Mouse (Mus musculus): ENCODE data around the gene Gck.

The Gck gene

DNA sequence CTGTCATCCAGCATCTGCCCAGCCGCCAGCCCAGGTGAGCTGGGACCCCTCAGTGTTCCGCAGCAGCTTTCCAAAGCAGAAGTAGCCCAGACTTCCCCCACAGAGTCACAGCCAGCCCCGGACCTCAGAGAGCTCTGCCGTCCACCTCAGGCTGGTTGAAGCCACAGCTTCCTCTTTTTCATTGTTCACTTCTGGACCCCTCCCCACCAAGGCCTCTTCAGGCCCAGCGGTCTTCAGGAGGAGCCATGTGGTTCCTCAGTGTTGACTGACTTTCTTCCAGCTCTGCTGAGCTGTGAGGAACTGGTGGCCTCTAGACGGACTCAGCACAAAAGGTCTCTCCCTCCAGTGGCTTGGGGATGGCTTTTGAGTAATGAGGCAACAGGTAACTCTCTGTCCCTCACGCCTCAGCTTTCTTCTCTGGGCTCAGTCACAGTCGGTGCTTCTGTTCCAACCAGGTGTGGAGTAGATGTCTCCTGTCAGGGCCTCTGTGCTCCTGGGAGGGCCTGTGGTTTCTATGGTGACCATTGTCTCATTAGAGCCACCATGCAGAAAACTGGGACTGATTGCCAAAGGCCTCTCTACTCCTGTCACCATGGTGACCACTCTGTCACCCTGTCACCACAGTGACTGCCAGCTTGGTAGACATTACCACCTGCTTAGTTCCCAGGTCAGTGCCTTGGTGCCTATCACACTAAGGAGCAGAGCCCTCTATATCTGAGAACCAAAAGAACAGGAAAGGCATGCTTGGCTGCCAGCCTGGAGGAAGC is at the start of gene Gck:
Gene Gck, minus strand, starts transcription at position 496 of the 767 bp plus-strand sequence.
- DNase-seq, result no peak

DNA sequence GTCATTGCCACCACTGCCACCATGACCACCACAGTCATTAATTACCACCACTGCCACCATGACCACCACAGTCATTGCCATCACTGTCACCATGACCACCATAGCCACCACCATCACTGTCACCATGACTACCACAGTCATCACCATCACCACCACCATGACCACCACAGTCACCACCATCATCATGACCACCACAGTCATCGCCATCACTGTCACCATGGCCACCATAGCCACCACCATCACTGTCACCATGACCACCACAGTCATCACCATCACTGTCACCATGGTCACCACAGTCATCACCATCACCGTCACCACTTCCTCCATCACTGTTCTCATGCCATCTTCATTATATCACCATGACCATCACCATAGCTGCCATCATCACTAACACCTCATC is 48.6 kb upstream of the Gck start:
- DNase-seq, result no peak

DNA sequence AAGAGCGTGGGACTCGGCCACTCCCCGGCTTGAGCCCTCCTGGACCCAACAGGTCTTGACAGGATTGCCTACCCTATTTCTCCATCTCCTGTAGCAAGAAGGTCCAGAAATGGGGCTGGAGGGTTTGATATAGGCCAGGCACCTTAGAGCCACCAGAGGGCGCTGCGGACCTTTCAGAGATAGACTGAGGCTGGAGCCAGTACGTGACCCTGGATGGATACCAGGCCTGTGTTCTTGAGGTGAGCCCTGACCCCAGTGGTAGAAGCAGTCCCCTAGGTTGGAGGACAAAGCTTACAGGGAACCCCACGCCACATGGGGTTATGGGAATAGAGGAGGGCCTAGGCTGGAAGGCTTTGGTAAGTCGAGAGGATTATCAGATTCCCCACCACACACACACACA is 46.1 kb upstream of the Gck start:
- DNase-seq, result peak; percentile 96

DNA sequence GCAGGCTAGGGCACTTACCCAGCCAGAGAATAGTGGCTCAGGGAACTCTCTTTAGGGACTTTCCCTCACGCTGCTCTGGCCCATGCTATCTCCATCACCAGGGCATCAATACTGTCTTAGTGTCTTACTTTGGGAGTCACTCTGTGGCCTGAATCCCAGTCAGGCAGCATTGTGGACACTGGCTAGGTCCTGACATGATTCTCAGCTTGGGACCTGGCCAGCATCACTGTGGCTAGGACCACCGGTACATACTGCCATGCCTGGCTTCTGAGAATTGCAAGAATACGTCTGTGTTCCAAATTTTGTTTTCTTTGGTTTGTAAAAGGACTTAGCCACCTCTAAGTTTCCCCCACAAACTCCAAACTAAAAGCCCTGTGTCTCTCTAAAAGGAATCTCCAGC is 45.0 kb upstream of the Gck start:
- no peak for DNase-seq

DNA sequence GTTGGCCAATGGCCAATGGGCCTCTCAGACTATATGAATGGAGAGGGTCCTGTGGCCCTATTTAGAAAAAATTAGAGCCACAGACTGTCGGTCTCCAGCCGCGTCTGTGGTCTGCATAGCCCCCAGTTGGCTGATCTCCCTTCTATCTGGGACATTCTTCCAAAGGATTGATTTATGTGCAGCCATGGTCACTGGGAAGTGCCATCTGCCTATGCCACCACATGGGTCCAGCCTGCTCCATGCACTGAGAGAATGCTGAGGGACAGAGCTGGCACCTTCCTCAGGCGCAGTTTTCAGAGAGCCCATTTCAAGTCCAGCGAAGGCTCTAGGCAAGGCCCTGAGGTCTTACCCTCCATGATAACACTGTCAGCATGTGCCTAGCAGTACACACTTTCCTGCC is 44.3 kb upstream of the Gck start:
- peak; percentile 84 for DNase-seq

DNA sequence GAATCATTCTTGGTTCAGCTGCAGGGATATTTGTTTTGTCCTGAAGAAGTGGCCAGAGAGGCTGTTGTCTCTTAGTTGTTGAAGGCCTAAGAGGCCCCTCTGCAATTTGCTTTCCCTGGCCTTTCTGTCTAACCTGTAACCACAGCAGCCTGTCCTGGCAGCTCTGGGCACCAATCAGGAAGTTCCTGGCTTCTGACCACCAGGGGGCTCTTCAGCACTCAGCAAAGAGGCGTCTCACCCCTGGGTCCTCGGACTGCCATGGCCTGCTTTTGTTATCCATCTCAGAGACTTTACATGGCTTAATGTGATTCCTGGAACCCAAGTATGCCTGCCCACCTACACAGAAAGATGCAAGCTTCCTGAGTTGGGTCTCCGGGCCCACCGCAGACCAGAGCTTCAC is 41.0 kb upstream of the Gck start:
- peak; percentile 74 for DNase-seq

DNA sequence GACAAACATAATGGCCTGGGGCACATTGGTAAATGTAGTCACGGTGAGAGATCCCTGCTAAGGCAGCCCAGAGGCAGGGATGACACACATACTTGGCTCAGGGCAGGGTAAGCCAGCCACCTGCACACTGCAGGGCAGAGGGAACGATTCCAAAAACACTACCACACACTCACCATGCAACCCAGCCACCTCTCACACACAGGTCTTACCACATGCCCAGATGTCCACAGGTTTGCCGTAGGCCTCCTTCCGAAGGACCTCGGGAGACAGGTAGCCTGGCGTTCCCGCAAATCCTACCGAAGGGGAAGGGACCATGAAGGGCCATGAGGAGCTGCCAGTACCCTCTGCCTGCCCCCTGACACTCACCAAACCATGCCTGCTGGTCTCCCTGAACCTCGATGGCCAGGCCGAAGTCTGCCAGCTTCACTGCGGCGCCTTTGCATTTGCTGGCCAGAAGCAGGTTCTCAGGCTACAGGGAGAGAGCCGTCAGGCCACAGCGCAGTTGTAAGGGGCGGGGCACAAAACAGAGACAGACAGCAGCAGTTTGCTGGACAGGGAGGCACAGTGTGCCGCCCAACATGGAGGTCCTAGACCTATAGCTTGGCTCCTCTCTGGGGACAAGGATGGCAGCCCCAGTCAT is 40.2 kb upstream of the Gck start:
- DNase-seq, result peak; percentile 79

DNA sequence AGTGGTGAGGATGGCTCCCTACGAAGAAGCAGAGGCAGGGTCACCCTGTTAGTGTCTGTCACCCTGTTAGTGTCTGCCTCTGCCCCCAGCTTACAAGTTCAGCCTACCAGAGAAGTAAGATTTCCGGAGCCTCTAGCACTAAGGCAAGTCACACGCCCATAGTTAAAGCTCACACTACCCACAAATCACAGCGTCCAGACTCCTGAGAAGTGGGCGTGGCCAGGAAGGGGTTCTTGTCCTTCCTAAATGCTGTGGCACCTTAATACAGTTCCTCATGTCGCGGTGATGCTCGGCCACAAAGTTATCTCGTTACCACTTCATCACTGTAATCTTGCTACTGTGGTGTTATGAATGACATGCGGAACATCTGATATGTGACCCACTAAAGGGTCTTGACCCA is 38.2 kb upstream of the Gck start:
- DNase-seq, result no peak

DNA sequence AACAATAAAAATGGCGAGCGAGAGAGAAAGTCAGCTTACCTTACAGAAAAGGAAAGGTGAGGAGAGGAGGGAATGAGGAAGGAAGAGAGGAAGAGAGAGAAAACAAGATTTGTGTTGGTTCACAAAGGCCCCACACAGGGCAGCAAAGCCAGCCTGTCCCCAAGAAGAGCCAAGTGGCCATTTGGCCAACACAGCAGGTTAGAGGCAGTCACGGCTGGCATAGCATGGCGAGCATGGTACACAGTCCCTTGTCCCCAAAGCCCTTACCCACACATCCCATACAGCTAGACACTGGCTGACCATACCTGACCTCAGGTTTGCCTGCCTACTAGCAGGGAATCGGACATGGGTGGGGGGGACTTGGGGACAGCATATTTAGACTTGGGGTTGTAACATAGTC is 33.7 kb upstream of the Gck start:
- peak; percentile 87 for DNase-seq

DNA sequence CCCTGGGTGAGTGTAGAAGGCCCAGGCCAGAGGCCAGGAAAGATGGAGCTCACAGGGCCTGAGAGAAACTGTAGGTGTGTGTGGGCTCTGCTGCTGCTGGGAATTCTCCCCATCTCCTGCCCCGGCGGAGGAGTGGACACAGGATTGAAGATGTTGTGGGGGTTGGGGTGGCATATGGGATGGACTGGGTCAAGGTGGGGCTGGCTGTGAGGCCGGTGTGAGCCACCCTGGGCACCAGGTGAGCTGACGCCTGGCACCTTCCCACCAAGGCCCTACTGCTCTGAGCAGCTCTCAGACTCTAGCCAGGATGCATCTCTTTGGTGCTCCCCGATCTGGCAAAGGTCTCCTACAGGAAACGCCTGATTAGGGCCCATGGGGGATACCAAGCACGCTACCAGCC is 31.4 kb upstream of the Gck start:
- peak; percentile 55 for DNase-seq

DNA sequence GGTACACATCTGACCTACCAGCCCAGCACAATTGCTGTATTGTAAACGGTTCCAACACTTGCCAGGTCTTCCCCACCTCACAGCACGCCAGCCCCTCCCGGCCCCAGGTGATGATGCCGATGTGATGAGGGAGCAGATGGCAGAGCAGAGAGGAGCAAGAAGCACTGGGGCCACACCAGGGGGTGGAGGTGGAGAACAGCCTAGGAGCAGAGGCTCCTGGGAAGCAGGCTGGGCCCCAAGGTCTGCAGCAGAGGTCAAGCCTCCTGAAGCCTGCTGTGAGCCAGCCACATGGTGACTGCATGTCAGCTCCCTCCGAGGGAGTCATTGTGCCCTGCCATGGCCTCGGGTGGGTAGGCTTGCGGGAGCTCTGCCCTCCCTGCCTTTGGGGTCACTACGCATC is 30.7 kb upstream of the Gck start:
- DNase-seq, result peak; percentile 66

DNA sequence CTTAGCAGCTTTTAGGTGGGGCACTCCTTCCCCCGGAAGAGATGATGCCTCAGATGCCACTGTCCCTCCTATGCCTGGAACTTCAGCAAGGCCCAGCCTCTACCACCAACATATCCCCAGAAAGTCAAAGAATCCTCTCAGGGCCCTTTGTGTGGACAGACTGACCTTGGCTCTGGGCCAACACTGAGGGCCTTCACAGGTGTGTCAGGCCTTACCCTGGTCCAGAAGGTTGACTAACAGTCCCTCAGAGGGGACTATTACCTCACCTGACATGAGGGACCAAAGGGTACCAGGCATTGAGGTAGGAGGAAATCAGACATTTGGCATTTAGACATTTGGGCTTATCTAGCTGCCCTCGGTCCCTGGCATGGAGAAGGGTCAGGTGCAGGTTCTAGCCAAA is 30.2 kb upstream of the Gck start:
- DNase-seq, result peak; percentile 44

DNA sequence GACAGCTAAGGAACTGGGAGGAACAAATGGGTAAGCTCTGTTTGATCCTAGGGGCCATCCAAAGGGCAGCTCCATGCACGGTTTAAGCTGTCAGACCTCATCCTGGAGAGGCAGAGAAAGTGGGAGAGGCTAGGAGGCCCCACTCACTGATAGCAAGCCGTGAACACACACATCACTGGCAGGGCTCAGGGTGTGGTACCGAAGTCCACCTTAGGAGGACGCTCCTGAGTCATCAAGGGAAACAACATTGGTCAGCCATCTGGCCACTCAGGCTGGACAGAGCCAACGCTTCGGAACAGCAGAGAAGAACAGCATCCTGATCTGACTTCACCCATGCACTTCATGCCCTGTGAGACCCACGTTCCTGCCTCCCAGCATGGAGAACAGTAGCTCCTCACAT is 29.2 kb upstream of the Gck start:
- peak; percentile 69 for DNase-seq

DNA sequence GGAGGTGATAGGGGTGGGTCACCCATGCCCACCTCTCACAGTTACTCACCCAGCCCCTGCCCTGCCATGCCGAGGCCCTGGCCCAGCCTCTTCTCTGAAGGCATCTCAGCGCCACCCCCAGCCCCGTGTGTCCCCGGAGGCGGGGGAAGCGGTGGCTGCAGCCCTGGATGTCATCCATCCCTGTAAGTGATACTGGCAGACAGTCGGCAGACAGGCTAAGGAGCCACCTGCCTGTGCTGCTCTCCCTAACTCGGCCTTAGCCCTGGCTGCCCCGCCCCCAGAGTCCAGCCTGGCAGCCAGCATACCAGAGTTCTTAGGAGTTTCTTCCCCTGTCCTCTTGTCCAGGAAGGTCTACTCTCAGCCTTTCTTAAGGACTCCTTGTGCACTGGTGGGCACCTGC is 26.2 kb upstream of the Gck start:
- DNase-seq, result peak; percentile 59

DNA sequence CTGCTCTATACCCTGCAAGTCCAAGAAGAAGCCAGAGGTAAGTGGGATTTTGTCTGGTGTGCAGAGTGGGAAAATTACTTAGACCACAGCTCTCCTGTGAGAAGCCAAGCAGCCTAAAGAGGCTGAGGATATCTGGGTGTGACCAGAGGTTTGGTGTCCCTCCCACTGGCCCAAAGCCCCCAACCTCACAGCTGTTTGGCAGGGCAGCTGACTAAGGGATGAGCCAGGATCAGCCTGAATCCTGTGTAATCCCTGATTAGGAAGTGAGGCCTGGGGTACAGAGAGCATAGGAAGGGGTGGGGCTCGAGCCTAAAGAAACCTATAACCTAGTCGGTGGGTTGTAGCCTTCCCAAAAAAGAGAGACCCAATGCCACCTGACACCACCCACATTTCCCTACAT is 25.2 kb upstream of the Gck start:
- peak; percentile 24 for DNase-seq

DNA sequence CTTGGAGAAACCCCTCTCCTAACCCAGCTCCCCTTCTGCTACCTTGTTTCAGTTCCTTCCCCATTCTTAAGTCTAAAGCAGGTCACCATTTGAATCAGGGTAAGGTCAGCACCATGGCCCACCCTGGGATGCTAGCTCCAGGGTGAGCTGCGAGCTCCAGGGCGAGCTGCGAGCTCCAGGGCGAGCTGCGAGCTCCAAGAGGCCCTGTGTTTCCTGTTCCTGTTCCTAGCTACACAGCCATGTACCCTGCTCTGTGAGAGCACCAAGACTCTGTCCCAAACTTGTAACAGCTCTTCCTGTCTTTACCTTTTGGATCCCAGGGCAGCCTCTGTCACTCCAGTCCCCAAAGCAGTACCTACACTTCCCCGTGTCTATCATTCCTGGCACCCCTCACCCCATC is 24.2 kb upstream of the Gck start:
- no peak for DNase-seq

DNA sequence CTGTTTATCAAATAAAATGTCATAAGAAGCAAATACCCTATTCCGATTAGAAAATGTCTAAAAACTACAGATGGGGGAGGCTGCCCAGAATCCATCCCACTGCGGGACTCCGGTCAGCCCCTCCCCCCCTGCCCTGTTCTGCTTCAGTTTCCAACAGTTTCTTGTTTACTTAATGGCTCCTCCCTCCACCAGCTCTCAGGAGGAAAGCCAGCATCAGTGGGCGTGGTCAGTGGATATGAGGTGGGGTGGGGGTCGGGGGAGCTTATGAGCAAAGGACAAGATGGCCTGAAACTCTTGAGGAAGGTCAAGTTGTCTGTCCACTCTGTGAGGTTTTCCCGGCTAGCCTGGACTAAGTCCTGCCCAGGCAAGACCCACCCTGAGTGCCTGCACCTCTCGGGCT is 23.3 kb upstream of the Gck start:
- peak; percentile 26 for DNase-seq

DNA sequence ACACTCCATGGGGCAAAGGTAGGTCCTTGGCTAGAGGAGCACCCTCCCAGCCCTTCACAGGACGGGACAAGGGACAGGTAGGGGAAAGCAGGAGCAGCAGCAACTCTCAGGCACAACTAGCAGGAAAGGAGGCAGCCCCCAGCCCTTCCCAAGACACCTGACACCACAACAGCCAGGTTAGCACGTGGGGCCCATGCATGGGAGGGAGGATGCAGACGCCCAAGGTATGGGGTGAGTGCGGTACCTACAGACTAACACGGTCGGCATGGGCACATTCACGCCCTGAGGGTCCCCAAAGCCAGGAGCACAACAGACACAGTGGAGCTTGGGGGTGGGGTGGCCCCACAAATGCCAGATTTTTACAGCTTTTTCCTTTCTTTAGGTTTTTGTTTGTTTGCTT is 21.3 kb upstream of the Gck start:
- DNase-seq, result no peak

DNA sequence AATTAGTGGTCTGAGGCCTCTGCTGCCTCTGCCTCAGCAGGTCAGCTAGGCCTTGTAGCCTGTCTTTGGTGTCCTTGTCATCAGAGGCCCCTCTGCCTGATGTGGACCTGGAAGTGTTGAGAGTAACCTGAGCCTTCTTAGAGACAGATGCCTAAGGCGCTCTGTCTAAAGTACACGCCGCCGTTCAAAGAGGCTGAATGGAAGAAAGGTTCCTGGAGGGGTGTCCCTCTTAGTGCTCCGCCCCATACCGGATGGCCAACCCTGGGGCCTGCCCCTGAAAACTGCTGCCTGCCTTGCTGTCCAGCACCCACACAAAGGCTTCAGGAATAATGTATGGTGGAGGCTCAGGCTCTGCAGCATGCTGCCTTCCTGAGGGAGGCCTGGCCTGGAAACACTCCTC is 18.3 kb upstream of the Gck start:
- DNase-seq, result no peak

DNA sequence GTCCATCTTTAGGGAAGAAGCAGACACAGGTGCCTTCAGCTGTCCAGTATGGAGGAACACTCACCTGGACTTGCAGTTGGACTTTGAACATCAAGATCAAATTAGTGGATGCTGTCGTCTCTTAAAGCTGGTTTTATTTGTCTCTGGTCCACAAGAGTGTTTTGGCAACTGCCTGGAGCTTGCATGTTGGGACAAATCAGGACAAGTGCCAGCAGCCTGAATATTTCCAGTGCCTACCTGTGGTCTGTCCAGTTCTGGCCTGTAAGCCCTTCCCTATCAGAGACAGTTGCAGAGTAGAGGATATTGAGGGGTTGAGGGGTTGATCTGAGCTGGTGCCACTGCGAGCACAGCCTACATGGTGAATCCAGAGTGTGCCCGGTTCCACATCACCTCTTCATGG is 16.9 kb upstream of the Gck start:
- DNase-seq, result peak; percentile 32

DNA sequence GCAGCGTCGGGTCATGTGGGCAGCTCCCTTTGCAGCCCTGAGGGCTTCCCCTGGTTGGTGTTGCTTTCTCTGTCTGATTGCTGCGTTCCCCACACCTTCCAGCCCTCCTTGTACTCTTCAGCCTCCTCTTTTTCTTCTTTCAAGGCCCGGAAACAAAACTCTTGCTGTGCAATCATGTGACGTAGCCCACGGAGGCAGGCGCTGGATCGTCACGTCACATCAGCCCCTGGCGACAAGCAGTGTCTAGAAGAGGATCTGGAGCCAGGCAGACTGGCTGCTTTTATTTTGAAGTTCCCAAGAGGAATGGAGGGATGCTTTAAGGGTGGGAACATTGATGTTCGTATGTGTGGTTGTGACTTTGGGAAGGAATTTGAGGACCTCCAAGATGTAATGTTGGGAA is 16.0 kb upstream of the Gck start:
- DNase-seq, result peak; percentile 9

DNA sequence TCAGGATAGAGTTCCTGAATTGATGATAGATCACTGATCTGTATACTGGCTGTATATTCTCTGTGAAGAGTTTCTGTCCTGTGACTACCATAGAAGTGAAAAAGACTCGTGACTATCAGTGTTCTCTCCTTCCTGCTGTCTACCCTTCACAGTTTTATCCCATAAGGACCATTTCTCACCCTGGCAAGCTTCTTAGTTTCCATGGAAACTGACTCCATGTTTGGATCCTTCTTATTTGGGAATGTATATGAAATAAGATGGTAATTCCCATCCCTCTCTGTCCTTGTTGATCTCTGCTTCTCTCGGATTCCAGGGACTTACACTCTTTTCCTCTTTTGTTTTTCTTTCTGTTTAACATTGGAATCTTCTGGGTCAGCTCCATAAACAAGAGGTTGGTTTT is 10.2 kb upstream of the Gck start:
- DNase-seq, result no peak

DNA sequence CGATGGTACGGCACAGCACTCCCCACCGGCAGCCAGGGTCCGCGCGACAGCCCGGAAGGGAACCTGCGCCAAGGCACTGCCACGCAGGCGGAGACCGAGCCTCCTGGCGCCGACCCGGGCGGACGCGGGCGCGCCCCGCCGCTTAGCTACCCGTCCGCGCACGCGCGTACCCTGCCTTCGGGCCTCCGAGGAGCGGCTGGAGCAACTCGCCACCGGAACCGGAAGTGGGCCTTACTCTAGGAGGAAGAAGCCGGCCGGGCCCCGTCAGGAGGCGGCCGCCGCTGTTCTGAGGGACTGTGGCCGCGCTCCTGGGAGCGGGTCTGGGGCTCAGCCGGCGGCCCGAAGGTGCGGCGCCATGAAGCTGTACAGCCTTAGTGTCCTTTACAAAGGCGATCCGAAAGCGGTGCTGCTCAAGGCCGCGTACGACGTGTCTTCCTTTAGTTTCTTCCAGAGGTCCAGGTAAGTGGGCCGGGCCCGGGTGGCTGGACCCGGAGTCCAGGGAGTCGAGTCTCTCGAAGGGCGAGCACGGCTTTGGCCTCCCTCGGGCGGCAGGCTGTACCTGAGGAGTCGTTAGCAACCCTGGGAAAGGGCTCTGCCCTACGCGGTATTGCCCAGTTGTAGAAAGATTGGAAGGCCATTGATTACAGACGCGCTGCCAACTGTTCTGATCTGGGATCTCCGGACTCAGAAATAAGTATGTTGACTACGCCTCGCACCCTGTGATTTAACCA is 5.8 kb upstream of the Gck start, which contains the start of gene Ykt6:
Gene Ykt6, plus strand, starts transcription at position 148 of the 731 bp plus-strand sequence.
- DNase-seq, result peak; percentile 93

DNA sequence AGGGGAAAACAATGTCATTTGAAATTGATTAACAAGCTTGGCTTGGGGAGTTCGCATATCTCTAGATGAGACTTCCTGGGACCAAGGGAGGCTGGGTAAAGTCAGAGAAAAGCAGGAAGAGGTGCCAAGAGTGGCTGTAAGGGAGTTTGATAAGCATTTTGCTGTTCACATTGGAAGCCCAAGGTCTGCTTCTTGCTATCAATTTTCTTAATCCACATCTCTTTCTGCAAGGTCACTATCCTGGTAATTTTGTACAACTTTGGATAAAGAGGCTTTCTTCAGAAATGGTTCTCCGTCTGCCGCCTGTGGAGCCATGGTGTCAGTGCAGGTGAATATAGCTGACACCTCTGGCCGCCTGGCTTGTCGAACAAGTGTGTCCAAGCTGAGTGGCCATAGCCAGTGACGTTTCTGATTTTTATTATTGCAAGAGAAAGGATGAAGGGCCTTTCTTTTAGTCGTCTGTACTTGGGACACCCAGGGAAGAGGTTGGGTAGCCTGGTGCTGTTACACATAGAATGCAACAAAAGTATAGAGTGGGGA is 5.2 kb upstream of the Gck start:
- no peak for DNase-seq
